Mouse (Mus musculus): ENCODE measurements at regions not wholly inside any gene's neighbourhood (a gene's known extent, or its start where the extent isn't known, plus 50 kb on each side); places are given as distances from the start of the nearest gene placed in this dataset.

DNA sequence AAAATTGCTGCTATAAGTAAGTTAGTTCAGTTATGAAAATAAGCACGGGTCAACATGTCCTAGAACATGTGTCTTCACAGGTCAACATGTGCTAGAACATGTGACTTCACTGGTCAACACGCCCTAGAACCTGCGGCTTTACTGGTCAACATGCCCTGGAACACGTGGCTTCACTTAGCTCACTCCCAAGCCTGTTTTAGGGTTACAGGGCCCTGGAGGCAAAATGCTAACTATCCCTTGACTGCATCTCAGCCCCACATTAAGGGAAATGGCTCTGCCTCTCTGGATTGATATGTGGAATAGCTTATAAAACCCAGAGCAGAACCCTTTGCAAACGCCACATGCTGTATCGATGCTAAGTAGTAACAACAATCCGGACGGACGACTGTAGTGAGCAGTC lies 67.8 kb downstream of the Nkx6-1 start:
- intact Hi-C loops (cut with DNase I), result no loop called here
- no peak for DNase-seq (ENCODE audit: low spot score in 2 of 2)

GRCm38 (mm10) chr5:101591236-101591635 lies 73.6 kb downstream of the Nkx6-1 start:
- intact Hi-C loops (cut with DNase I), result no loop called here
- DNase-seq (ENCODE audit: low spot score in 2 of 2), result no peak

GRCm38 (mm10) chr5:101590341-101591124 lies 74.3 kb downstream of the Nkx6-1 start:
- DNase-seq (ENCODE audit: low spot score in 2 of 2), result no peak
- intact Hi-C loops (cut with DNase I), result no loop called here

DNA sequence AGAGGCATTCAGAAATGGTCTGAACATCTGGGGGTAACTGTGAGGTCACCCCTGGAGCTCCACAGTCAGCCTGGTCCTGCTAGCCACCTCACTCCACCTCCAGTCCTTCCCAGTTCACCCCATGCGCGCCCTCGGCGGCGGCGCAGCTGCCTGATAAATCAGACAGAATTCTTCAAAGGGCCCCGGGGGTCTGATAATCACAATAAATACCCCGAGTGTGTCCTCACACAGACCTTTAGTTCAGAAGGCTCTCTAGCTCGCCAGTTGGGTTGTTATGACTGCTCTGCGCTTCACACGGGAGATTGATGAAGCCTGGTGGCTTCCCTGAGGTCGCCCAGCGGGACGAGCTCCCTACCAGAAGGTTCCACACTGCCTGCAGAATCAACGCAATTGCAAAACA lies 91.8 kb downstream of the Nkx6-1 start:
- intact Hi-C loops (cut with DNase I), result no loop called here
- DNase-seq (ENCODE audit: low spot score in 2 of 2), result no peak

DNA sequence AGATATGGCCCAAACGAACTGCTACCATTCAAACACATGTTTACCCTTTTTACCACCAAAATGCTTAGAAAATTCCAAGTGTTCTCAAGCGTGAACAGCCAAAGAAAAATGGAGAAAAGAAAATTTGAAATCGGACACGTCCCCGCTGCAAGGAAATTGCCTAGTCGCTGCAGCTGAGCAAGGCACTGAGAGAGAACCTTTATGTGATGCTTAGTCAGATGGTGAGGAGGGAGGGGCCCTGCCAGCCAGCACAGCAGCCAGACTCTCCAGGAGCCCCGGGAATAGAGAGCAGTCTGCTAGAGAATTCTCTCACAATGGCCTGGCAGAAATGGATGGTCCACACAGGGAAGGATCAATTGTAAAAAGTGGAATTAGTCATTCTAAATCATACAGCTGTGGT lies 99.0 kb downstream of the Nkx6-1 start:
- intact Hi-C loops (cut with DNase I), result no loop called here
- no peak for DNase-seq (ENCODE audit: low spot score in 2 of 2)

- intact Hi-C loops (cut with DNase I), result no loop called here
- no peak for DNase-seq (ENCODE audit: low spot score in 2 of 2)
Measured at GRCm38 (mm10) chr5:101560366-101560765, 104.4 kb downstream of the Nkx6-1 start.

DNA sequence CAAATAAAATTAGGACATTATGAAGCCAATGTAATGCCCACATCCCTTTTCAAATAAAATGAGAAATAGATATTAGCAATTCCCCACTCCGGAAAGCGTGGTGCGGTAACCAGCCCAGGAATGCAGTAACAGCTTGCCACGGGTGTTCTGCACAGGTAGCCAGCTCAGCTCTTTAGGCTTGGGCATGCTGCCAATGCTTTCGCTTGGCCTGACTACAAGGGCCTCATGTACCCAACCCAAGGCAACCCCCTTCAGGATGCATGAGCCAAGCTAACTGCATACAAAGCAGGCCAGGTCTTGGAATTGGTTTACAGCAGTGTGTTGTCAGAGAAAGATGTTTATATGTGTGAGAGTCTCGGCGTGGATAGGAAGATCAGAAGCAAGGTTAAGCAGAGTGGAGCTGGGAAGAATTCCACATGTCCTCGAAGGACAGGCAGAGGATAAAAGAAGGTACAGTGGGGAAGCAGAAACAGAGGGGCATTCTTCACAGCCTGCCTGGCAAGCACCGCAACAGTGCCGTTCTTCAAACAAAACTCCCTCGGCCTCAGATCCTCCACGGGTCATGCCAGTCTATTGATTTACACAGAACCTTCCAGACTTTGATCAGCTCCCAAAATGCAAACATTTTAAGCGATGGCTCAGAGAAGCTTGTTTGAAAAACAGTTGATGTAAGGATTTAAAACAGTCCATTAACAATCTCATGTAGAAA lies 106.4 kb downstream of the Nkx6-1 start:
- intact Hi-C loops (cut with DNase I), result no loop called here
- no peak for DNase-seq (ENCODE audit: low spot score in 2 of 2)

- DNase-seq (ENCODE audit: low spot score in 2 of 2), result no peak
- intact Hi-C loops (cut with DNase I), result no loop called here
Measured at GRCm38 (mm10) chr5:101557156-101557555, 107.6 kb downstream of the Nkx6-1 start.

- DNase-seq (ENCODE audit: low spot score in 2 of 2), result no peak
- intact Hi-C loops (cut with DNase I), result no loop called here
Measured at GRCm38 (mm10) chr5:101543326-101543725, 121.5 kb downstream of the Nkx6-1 start.

DNA sequence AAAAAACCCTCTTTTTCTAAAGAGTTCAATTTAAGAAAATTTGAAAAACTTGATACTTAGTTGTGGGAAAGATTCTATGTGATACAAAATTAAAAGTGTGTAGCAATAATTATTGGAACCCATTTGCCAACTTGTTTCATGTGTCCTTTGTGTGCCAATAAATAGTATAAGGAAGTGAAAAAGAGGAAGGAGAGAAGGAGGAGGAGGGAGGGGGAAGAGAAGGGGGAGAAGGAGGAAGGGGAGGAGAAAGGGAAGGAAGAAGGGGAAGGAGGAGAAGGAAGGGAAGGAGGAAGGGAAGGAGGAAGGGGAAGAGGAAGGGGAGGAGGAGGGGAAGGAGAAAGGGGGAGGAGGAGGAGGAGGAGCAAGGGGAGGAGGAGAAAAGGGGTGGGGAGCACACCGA lies 125.0 kb downstream of the Nkx6-1 start:
- DNase-seq (ENCODE audit: low spot score in 2 of 2), result no peak
- intact Hi-C loops (cut with DNase I), result no loop called here

- no peak for DNase-seq (ENCODE audit: low spot score in 2 of 2)
- intact Hi-C loops (cut with DNase I), result no loop called here
Measured at GRCm38 (mm10) chr5:101539254-101539549, 125.6 kb downstream of the Nkx6-1 start.

- intact Hi-C loops (cut with DNase I), result no loop called here
- DNase-seq (ENCODE audit: low spot score in 2 of 2), result no peak
Measured at GRCm38 (mm10) chr5:101538410-101539253, 126.2 kb downstream of the Nkx6-1 start.

GRCm38 (mm10) chr5:101537518-101538380 lies 127.0 kb downstream of the Nkx6-1 start:
- no peak for DNase-seq (ENCODE audit: low spot score in 2 of 2)
- intact Hi-C loops (cut with DNase I), result no loop called here

GRCm38 (mm10) chr5:101535451-101535850 lies 129.3 kb downstream of the Nkx6-1 start:
- intact Hi-C loops (cut with DNase I), result no loop called here
- DNase-seq (ENCODE audit: low spot score in 2 of 2), result no peak

DNA sequence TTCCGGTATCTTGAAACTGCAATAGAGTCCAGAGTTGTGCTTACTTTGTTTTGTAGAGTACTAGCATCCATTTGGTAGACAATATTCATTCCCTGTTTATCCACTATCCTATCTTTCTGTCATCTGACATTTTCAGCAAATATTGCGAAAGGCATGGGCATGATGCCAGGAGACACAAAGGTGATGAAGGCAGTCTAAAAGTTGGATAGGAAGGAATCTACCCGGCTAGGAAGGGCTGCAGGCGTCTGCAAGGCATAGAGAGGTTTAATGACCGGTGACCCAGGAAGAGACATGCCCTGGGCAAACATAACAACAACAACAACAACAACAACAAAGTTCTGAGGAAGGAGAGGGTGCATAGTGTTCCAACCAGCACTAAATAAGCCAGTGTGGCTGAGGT lies 139.4 kb downstream of the Nkx6-1 start:
- no peak for DNase-seq (ENCODE audit: low spot score in 2 of 2)
- intact Hi-C loops (cut with DNase I), result no loop called here

DNA sequence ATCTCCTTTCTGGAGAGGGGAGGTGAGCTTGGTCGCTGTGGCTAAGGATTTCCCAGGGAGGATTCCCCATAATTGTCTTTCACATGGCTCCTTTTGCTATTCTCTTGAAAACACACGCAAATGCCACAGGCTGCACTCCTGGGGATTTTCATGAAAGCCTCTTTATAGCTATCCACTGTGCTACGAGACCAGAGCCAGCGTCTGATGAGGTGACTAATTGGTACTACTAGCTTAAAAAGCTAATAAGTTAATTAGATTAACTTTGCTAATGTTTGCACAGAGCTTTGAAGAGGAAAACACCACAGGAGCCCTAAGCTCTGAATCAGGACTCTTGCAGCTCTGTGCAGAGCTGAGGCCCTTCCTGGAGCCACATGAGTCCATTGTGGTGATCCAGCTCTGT lies 140.1 kb downstream of the Nkx6-1 start:
- DNase-seq (ENCODE audit: low spot score in 2 of 2), result no peak
- intact Hi-C loops (cut with DNase I), result no loop called here

DNA sequence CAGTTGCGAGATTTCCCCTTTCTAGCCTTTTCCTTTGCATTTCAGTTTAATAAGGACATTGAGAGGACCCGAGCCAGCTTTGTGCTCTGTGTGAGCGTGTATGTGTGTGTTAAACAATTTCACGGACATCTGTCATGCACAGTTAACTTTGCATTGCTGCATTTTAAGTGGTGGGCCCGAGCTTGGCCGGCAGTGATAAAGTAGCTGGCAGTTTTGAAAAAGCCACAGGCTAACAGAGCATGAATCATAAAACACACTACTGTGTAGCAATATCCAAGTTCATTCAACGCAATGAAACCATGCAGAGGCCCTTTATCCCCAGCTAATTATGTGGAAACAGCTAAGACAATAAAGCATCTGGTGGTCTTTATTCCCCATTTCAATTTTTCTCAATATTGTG lies 140.9 kb downstream of the Nkx6-1 start:
- no peak for DNase-seq (ENCODE audit: low spot score in 2 of 2)
- intact Hi-C loops (cut with DNase I), result no loop called here

GRCm38 (mm10) chr5:101523490-101523889 lies 141.3 kb downstream of the Nkx6-1 start:
- intact Hi-C loops (cut with DNase I), result no loop called here
- DNase-seq (ENCODE audit: low spot score in 2 of 2), result no peak

- intact Hi-C loops (cut with DNase I), result no loop called here
Measured at GRCm38 (mm10) chr5:101520935-101521655, 143.7 kb downstream of the Nkx6-1 start.

More at GRCm38 (mm10) chr5:101520935-101521655, 143.7 kb downstream of the Nkx6-1 start:
- DNase-seq (ENCODE audit: low spot score in 2 of 2), result no peak
